Mouse (Mus musculus) CH12.LX (cell line): ENCODE results near the gene Nsd2. TPM values are rescaled to one million over a fixed set of nuclear protein-coding genes. Genes with fewer than 3 reads are reported as not detected.

Experiments
- DNase-seq: peaks from one replicate; pipeline ENCODE4 v3.0.0-alpha.2; 2013; ENCODE audit errors: extremely low read depth
- H3K27ac ChIP-seq: 2 replicates; pipeline ENCODE4 v1.5.1; 2012; ENCODE audit warnings: low read depth, mild to moderate bottlenecking, control low read depth, moderate library complexity; ENCODE audit not compliant: insufficient read depth
- H3K27me3 ChIP-seq: replicated peaks from 2 replicates; pipeline ENCODE3; 2012; ENCODE audit warnings: inconsistent platforms
- H3K36me3 ChIP-seq, 2 experiments: replicated peaks in 1 of 2; 2 replicates each; pipeline versions ENCODE3 to v1.6.1; 2012; ENCODE audit warnings: inconsistent platforms in 1 of 2, low read length in 1 of 2, mild to moderate bottlenecking in 1 of 2, mixed read lengths in 1 of 2, moderate library complexity in 1 of 2; ENCODE audit not compliant: control insufficient read depth in 1 of 2, insufficient read depth in 1 of 2
- H3K4me1 ChIP-seq, 2 experiments: 2 replicates each; pipeline ENCODE4 v1.6.1; 2012; ENCODE audit warnings: inconsistent platforms in 1 of 2, moderate library complexity in 1 of 2; ENCODE audit not compliant: insufficient read depth in 2 of 2, control insufficient read depth in 1 of 2
- H3K4me2 ChIP-seq: 2 replicates; pipeline ENCODE4 v1.6.1; 2012; ENCODE audit warnings: low read depth, mild to moderate bottlenecking, control low read depth; ENCODE audit not compliant: poor library complexity, insufficient read depth, severe bottlenecking
- H3K4me3 ChIP-seq, 3 experiments: fragments of 150-350 bp in 1 of 3; sonication (generic) in 1 of 3; replicated peaks in 1 of 3; 2 replicates each; pipeline versions ENCODE3 to v1.5.1; 2011 to 2012; ENCODE audit warnings: low read depth in 2 of 3, low read length in 2 of 3, mild to moderate bottlenecking in 2 of 3, moderate library complexity in 2 of 3, control low read depth in 1 of 3, improper control_type of control experiment in 1 of 3, inconsistent platforms in 1 of 3, mixed read lengths in 1 of 3; ENCODE audit not compliant: poor library complexity in 1 of 3
- H3K79me2 ChIP-seq: replicated peaks from 2 replicates; pipeline ENCODE4 v1.6.1; 2012; ENCODE audit warnings: mild to moderate bottlenecking, moderate library complexity; ENCODE audit not compliant: control insufficient read depth, poor library complexity, insufficient read depth, severe bottlenecking; ENCODE audit errors: extremely low read depth
- H3K9ac ChIP-seq: 2 replicates; pipeline ENCODE4 v1.6.1; 2012; ENCODE audit warnings: low read depth, mild to moderate bottlenecking, control low read depth, moderate library complexity; ENCODE audit not compliant: insufficient read depth
- H3K9me3 ChIP-seq: replicated peaks from 2 replicates; pipeline ENCODE3; 2012; ENCODE audit warnings: low read length, inconsistent platforms, mixed read lengths
- BHLHE40 ChIP-seq: IDR thresholded peaks from 2 replicates; pipeline ENCODE4 v1.6.1; 2011; ENCODE audit warnings: mild to moderate bottlenecking, low read depth, low read length, improper control_type of control experiment
- E2F4 ChIP-seq: IDR thresholded peaks from 2 replicates; pipeline ENCODE4 v1.6.1; 2011; ENCODE audit warnings: low read depth, low read length, improper control_type of control experiment; ENCODE audit not compliant: insufficient replicate concordance
- ELF1 ChIP-seq: IDR thresholded peaks from 2 replicates; pipeline ENCODE4 v1.6.1; 2014; ENCODE audit warnings: low read depth, mild to moderate bottlenecking, inconsistent platforms, low read length, improper control_type of control experiment
- EP300 ChIP-seq: IDR thresholded peaks from 2 replicates; pipeline ENCODE4 v1.6.1; 2011; ENCODE audit warnings: low read length, improper control_type of control experiment
- GABPA ChIP-seq: IDR thresholded peaks from 2 replicates; pipeline ENCODE4 v1.6.1; 2012; ENCODE audit warnings: low read depth, low read length, improper control_type of control experiment, inconsistent platforms; ENCODE audit not compliant: insufficient replicate concordance
- HCFC1 ChIP-seq: IDR thresholded peaks from 2 replicates; pipeline ENCODE4 v1.6.1; 2012; ENCODE audit warnings: low read depth, mild to moderate bottlenecking, inconsistent platforms, low read length, improper control_type of control experiment
- JUN ChIP-seq: IDR thresholded peaks from 2 replicates; pipeline ENCODE4 v1.6.1; 2011; ENCODE audit warnings: low read depth, mild to moderate bottlenecking, low read length, improper control_type of control experiment, moderate library complexity; ENCODE audit not compliant: insufficient read depth
- MAFK ChIP-seq: IDR thresholded peaks from 2 replicates; pipeline ENCODE4 v1.6.1; 2011; ENCODE audit warnings: low read length, improper control_type of control experiment; ENCODE audit not compliant: insufficient replicate concordance
- MXI1 ChIP-seq: IDR thresholded peaks from 2 replicates; pipeline ENCODE4 v1.6.1; 2011; ENCODE audit warnings: mild to moderate bottlenecking, low read depth, low read length, improper control_type of control experiment
- NELFE ChIP-seq: IDR thresholded peaks from 2 replicates; pipeline ENCODE4 v1.6.1; 2011; ENCODE audit warnings: low read depth, low read length, improper control_type of control experiment
- POLR2AphosphoS2 ChIP-seq: IDR thresholded peaks from 2 replicates; pipeline ENCODE4 v1.6.1; 2011; ENCODE audit warnings: low read depth, low read length, improper control_type of control experiment
- RAD21 ChIP-seq: IDR thresholded peaks from 2 replicates; pipeline ENCODE4 v1.6.1; 2011; ENCODE audit warnings: low read depth, mild to moderate bottlenecking, low read length, improper control_type of control experiment, moderate library complexity
- SIN3A ChIP-seq: IDR thresholded peaks from 2 replicates; pipeline ENCODE4 v1.6.1; 2012; ENCODE audit warnings: low read length, improper control_type of control experiment, inconsistent platforms
- TCF12 ChIP-seq: IDR thresholded peaks from 2 replicates; pipeline ENCODE4 v1.6.1; 2014; ENCODE audit warnings: low read depth, mild to moderate bottlenecking, inconsistent platforms, low read length, improper control_type of control experiment
- dilution Hi-C: fragments of 300-500 bp; cut with MboI; formaldehyde crosslinking; loops from 2 replicates; pipeline ENCODE4 v1.14.3; 2020; ENCODE audit warnings: low sequenced_read_pairs; ENCODE audit not compliant: extremely low pct_unique_long_range_greater_than_20kb, extremely low pct_ligation_motif_present
- in situ Hi-C: fragments of 300-500 bp; cut with MboI; formaldehyde crosslinking; loops from 3 replicates; pipeline ENCODE4 v1.14.3; 2019; ENCODE audit warnings: low sequenced_read_pairs, low pct_ligation_motif_present, low pct_unique_long_range_greater_than_20kb, mixed read lengths
- polyA plus RNA-seq: library from polyadenylated mRNA; unstranded; fragments of >175 nt; gene quantifications from 2 replicates; pipeline ENCODE4 v1.2.1, GENCODE M21; 2012; ENCODE audit warnings: low read depth; ENCODE audit not compliant: insufficient read length
- total RNA-seq, 2 experiments: library from RNA; depleted of rRNA; stranded (reverse); fragments of 300-350 nt in 1 of 2; fragments of >200 nt in 1 of 2; gene quantifications; 2 replicates each; pipeline ENCODE4 v1.2.3; 2012 to 2014

Nsd2 gene
- total and polyA plus RNA-seq, 3 experiments: 39.8 to 55.0 (median 49.9) TPM

- no peak for DNase-seq
- H3K79me2 ChIP-seq: no peaks in the 10 kb centered on the region
- no peaks in the 10 kb centered on the region for H3K9me3 ChIP-seq
- H3K4me2 ChIP-seq: no peak overlapping the region
- H3K4me1 ChIP-seq: no peaks in the 10 kb centered on the region
- TF ChIP-seq NELFE: no peak
- no peak for TF ChIP-seq EP300
- TF ChIP-seq ELF1: no peak
- TF ChIP-seq MAFK: no peak
- TF ChIP-seq MXI1: no peak
- no peak for TF ChIP-seq POLR2AphosphoS2
- TF ChIP-seq JUN: no peak
- TF ChIP-seq HCFC1: no peak
- TF ChIP-seq TCF12: no peak
- no peak for TF ChIP-seq RAD21
- TF ChIP-seq, all 38 proteins: peak for 0
- H3K4me3 ChIP-seq: no peak overlapping the region
- H3K27me3 ChIP-seq: no peaks in the 10 kb centered on the region
- H3K36me3 ChIP-seq: peaks cover 73 to 94% of the 10 kb centered on the region in 2 experiments
- in situ Hi-C loops (no loop called here), dilution Hi-C loops (no loop called here)
- H3K9ac ChIP-seq: no peak overlapping the region
- no peak overlapping the region for H3K27ac ChIP-seq
These were observed 72.9 kb downstream of the Nsd2 start for GRCm38 (mm10) chr5:33893406-33893805.

GRCm38 (mm10) chr5:33895116-33895515 is 74.6 kb downstream of the Nsd2 start:
- DNase-seq: no peak
- no peaks in the 10 kb centered on the region for H3K27me3 ChIP-seq
- TF ChIP-seq SIN3A: no peak
- H3K36me3 ChIP-seq: peaks cover 82 to 97% of the 10 kb centered on the region in 2 experiments
- no peak overlapping the region for H3K4me2 ChIP-seq
- dilution Hi-C loops: no loop called here
- in situ Hi-C loops: no loop called here
- H3K4me3 ChIP-seq: no peak overlapping the region
- H3K9me3 ChIP-seq: no peaks in the 10 kb centered on the region
- H3K9ac ChIP-seq: no peak overlapping the region
- no peak overlapping the region for H3K27ac ChIP-seq
- H3K79me2 ChIP-seq: no peaks in the 10 kb centered on the region
- no peaks in the 10 kb centered on the region for H3K4me1 ChIP-seq

GRCm38 (mm10) chr5:33897158-33897557 is 76.6 kb downstream of the Nsd2 start:
- dilution Hi-C loops: no loop called here
- H3K27me3 ChIP-seq: no peaks in the 10 kb centered on the region
- TF ChIP-seq POLR2AphosphoS2: no peak
- no peak for TF ChIP-seq GABPA
- no peak for TF ChIP-seq MXI1
- no peak for TF ChIP-seq E2F4
- no peak for TF ChIP-seq BHLHE40
- TF ChIP-seq, all 38 proteins: peak for 0
- Histone ChIP-seq H3K4me1 (no peaks in the 10 kb centered on the region), H3K27ac (no peak overlapping the region), H3K9ac (no peak overlapping the region), H3K4me3 (no peak overlapping the region), H3K36me3 (peaks cover 83 to 97% of the 10 kb centered on the region in 2 experiments), H3K9me3 (no peaks in the 10 kb centered on the region), H3K4me2 (no peak overlapping the region), H3K79me2 (no peaks in the 10 kb centered on the region)
- in situ Hi-C loops: no loop called here
- no peak for DNase-seq
